Mouse (Mus musculus): ENCODE results near the gene A830018L16Rik.
"Not testable (repeated sequence)": the region's sequence is repeated elsewhere in the genome, so short reads cannot be mapped to it uniquely, and the experiment has no call there.

A830018L16Rik gene

GRCm38 (mm10) chr1:11413894-11414556, at the start of gene A830018L16Rik:
TSS of gene A830018L16Rik (plus strand) at chr1:11414105.
- DNase-seq: peak; percentile 53

GRCm38 (mm10) chr1:11385846-11386245, 28.1 kb upstream of the A830018L16Rik start:
- DNase-seq: no peak

GRCm38 (mm10) chr1:11395408-11395807, 18.5 kb upstream of the A830018L16Rik start:
- DNase-seq: no peak

GRCm38 (mm10) chr1:11395996-11396736, 17.7 kb upstream of the A830018L16Rik start:
- no peak for DNase-seq

GRCm38 (mm10) chr1:11401159-11401558, 12.7 kb upstream of the A830018L16Rik start:
- DNase-seq: no peak

GRCm38 (mm10) chr1:11405527-11405926, 8.4 kb upstream of the A830018L16Rik start:
- no peak for DNase-seq

- DNase-seq: no peak
These were observed 7.9 kb upstream of the A830018L16Rik start for GRCm38 (mm10) chr1:11406026-11406425.

GRCm38 (mm10) chr1:11414560-11414959, 655 bp downstream of the A830018L16Rik start:
- no peak for DNase-seq

GRCm38 (mm10) chr1:11427310-11427709, 13.4 kb downstream of the A830018L16Rik start:
- no peak for DNase-seq

- no peak for DNase-seq
These were observed 44.4 kb downstream of the A830018L16Rik start for GRCm38 (mm10) chr1:11458353-11458752.

GRCm38 (mm10) chr1:11466325-11466724, 52.4 kb downstream of the A830018L16Rik start:
- DNase-seq: no peak

- DNase-seq: no peak
These were observed 53.2 kb downstream of the A830018L16Rik start for GRCm38 (mm10) chr1:11467065-11467643.

- DNase-seq: no peak
These were observed 79.0 kb downstream of the A830018L16Rik start for GRCm38 (mm10) chr1:11492936-11493335.

GRCm38 (mm10) chr1:11501556-11501955, 87.7 kb downstream of the A830018L16Rik start:
- DNase-seq: no peak

GRCm38 (mm10) chr1:11549810-11550209, 135.9 kb downstream of the A830018L16Rik start:
- DNase-seq: not testable (repeated sequence)

- DNase-seq: peak; percentile 11
These were observed 151.4 kb downstream of the A830018L16Rik start for GRCm38 (mm10) chr1:11565309-11565708.

GRCm38 (mm10) chr1:11566730-11567129, 152.8 kb downstream of the A830018L16Rik start:
- DNase-seq: no peak

GRCm38 (mm10) chr1:11567300-11567885, 153.5 kb downstream of the A830018L16Rik start:
- no peak for DNase-seq

- no peak for DNase-seq
These were observed 156.4 kb downstream of the A830018L16Rik start for GRCm38 (mm10) chr1:11570274-11570673.

GRCm38 (mm10) chr1:11573462-11573861, 159.6 kb downstream of the A830018L16Rik start:
- no peak for DNase-seq

- DNase-seq: no peak
These were observed 166.1 kb downstream of the A830018L16Rik start for GRCm38 (mm10) chr1:11580026-11580425.

- no peak for DNase-seq
These were observed 174.4 kb downstream of the A830018L16Rik start for GRCm38 (mm10) chr1:11588305-11588704.

GRCm38 (mm10) chr1:11650137-11650536, 236.2 kb downstream of the A830018L16Rik start:
- DNase-seq: no peak

Measured in kidney, postnatal 14 days (tissue).